In genomic region chrX:38179891-38180310, GRCm38 (mm10) we compare ENCODE assay signal across 8 mouse cellular contexts. TPM values are rescaled to one million over a fixed set of nuclear protein-coding genes. Genes with fewer than 3 reads are reported as not detected.
DNase-seq lines count a peak whose midpoint lies in the region; ATAC-seq and TF ChIP-seq lines count a peak whose summit lies in the region.
"Not testable (repeated sequence)": the region's sequence is repeated elsewhere in the genome, so short reads cannot be mapped to it uniquely, and the experiment has no call there.

No protein-coding gene starts in this region.

- ATAC-seq in hindbrain, embryonic 12.5 days (ENCODE audit: low FRiP score) = peak; percentile 77
- peak; percentile 76 for ATAC-seq in lung, postnatal 0 days

- H3K4me1 ChIP-seq in hindbrain, embryonic 12.5 days; lung, postnatal 0 days (ENCODE audit: insufficient read depth, low read depth, low read length): not testable (repeated sequence)

- peak; percentile 36 for DNase-seq in MN1 (ENCODE audit: low spot score)
- DNase-seq in cerebellum, postnatal 10 days = peak; percentile 62 to 65
- peak; percentile 21 to 33 for DNase-seq in frontal cortex, postnatal 36 days (ENCODE audit: low spot score in 2 of 2)
- DNase-seq in layer of hippocampus, postnatal 10 days (ENCODE audit: low spot score in 2 of 2) = peak; percentile 24 to 38
- DNase-seq in lung, postnatal 0 days (ENCODE audit: low spot score) = peak; percentile 68
- peak; percentile 65 for DNase-seq in ovary, adult 18-20 months (ENCODE audit: low spot score)
- peak; percentile 47 for DNase-seq in thymus, postnatal 14 days

- WGBS in hindbrain, embryonic 12.5 days = 28% methylated on average over 19 of the region's 19 CpGs
- WGBS in lung, postnatal 0 days = 22% methylated on average over 19 of the region's 19 CpGs

- H3K27ac ChIP-seq in hindbrain, embryonic 12.5 days; lung, postnatal 0 days (ENCODE audit: low read length): not testable (repeated sequence)

- TF ChIP-seq EP300 in lung, postnatal 0 days (IDR thresholded peaks at IDR 0.05) = not testable (repeated sequence)

- H3K9me3 ChIP-seq in hindbrain, embryonic 12.5 days (replicated peaks); lung, postnatal 0 days (ENCODE audit: low read length): not testable (repeated sequence)

- TF ChIP-seq CTCF in lung, postnatal 0 days (IDR thresholded peaks at IDR 0.05) = peak; percentile 68

- peak overlapping the region; percentile 25 for H3K4me3 ChIP-seq in hindbrain, embryonic 12.5 days
- H3K4me3 ChIP-seq in lung, postnatal 0 days (ENCODE audit: low read depth, low read length) = peak overlapping the region; percentile 10; the same call in 1 of the 2 replicates

- H3K4me2 ChIP-seq in hindbrain, embryonic 12.5 days (replicated peaks) = peak overlapping the region; percentile 34
- H3K4me2 ChIP-seq in lung, postnatal 0 days (replicated peaks; ENCODE audit: low read depth, low read length) = peak overlapping the region; percentile 32; the same call in 1 of the 2 replicates

- H3K36me3 ChIP-seq in hindbrain, embryonic 12.5 days; lung, postnatal 0 days (ENCODE audit: insufficient read depth, low read length): not testable (repeated sequence)

- H3K9ac ChIP-seq in hindbrain, embryonic 12.5 days = 0 out of 2 replicates have a peak overlapping the region, but pooled peaks have one; percentile 23
- not testable (repeated sequence) for H3K9ac ChIP-seq in lung, postnatal 0 days (replicated peaks; ENCODE audit: low read depth)

- not testable (repeated sequence) for H3K27me3 ChIP-seq in hindbrain, embryonic 12.5 days; lung, postnatal 0 days (replicated peaks; ENCODE audit: insufficient read depth, low read length)

RNA-seq across cellular contexts. Expression of gene Zbtb33, which starts 9.7 kb away (rescaled TPM):
- polyA plus RNA-seq in hindbrain, embryonic 12.5 days (2016; fragmentation: Nextera tagmentation; extraction: Ambion mirVana) = 6.3 and 6.9 TPM in 2 replicates
- total RNA-seq in layer of hippocampus, postnatal 10 days (2021) = 10 to 100 TPM; 22.4 to 23.5 TPM
- 1.8 and 2.0 TPM in 2 replicates for polyA plus RNA-seq in lung, postnatal 0 days (2015; fragmentation: Nextera tagmentation; extraction: Ambion mirVana)

RNA-seq across cellular contexts. Expression of gene Rhox13, which starts 58.9 kb away (rescaled TPM):
- not detected in 2 replicates for polyA plus RNA-seq in hindbrain, embryonic 12.5 days (2016; fragmentation: Nextera tagmentation; extraction: Ambion mirVana)
- total RNA-seq in layer of hippocampus, postnatal 10 days (2021) = not detected
- polyA plus RNA-seq in lung, postnatal 0 days (2015; fragmentation: Nextera tagmentation; extraction: Ambion mirVana) = not detected in 2 replicates
